Mouse (Mus musculus) cerebellum, adult 11-12 months (tissue): ENCODE results near the gene Mipep.

Experiments
- DNase-seq: peaks from one replicate; pipeline ENCODE4 v3.0.0; 2022

Mipep gene

DNA sequence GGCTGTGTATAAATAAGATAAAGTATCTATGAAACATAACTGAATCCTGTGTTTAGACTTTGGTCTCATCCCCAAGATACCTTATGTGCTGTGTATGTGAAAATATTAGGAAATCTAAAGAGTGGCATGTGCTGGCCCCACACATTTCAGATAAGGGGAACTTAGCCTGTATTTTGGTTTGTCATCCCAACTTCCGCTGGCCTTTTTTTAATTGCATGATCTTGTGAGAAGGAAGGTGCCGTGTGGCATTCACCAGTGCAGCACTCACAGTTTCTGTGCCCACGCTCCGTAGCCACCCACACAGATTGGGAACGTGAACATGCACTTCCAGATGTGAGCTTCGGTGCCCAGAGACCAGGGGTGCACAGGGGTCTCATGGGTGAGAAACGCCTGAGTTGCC, 26.7 kb upstream of the Mipep start:
- no peak for DNase-seq

GRCm38 (mm10) chr14:60759097-60759496, 25.3 kb upstream of the Mipep start:
- DNase-seq, result no peak

GRCm38 (mm10) chr14:60761801-60762200, 22.6 kb upstream of the Mipep start:
- no peak for DNase-seq

GRCm38 (mm10) chr14:60762754-60763153, 21.6 kb upstream of the Mipep start:
- no peak for DNase-seq

- no peak for DNase-seq
These were observed 20.6 kb upstream of the Mipep start for GRCm38 (mm10) chr14:60763746-60764145.

GRCm38 (mm10) chr14:60764526-60764925, 19.8 kb upstream of the Mipep start:
- no peak for DNase-seq

GRCm38 (mm10) chr14:60765025-60765424, 19.3 kb upstream of the Mipep start:
- no peak for DNase-seq

DNA sequence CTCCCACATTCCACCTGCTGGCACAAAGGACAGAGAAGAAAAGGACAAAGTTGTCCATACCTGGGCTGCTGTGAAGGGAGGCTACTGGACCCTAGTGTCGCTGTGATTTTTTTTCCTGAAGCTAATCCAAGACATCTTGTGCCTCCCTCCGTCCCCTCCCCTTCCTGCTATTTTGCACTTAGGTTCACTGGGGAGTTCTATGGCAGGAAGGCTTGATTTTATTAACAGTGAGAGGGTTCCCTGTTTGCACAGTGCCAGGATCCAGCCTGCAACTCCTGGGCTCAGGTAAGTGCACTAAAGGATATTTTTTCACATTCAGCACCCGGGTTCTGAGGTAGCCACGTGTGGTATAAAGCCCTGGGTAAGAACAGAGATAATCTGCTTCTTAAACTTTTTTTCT, 16.5 kb upstream of the Mipep start, which contains the start of gene C1qtnf9:
Gene C1qtnf9 (plus strand): TSS at position 251 of the 400 bp plus-strand sequence.
- no peak for DNase-seq

DNA sequence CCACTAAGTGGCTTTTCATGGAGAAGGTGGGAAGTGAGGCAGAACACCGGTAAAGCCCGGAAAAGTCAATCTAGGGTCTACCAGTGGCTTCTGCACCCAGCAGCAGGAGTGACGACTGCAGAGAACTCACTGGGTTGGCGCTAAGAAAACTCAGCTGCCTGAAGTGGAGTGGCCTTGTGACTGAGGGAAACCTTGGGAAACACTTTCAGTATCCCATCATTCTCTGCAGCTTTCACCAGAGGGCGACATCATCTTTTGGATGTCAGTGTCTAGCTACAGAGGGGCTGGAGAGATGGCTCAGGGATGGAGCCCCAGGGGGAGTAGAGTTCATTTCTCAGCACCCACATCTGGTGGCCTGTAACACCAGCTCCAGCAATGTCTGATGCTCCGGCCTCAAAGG, 15.0 kb upstream of the Mipep start:
- DNase-seq, result no peak

GRCm38 (mm10) chr14:60770594-60770993, 13.8 kb upstream of the Mipep start:
- no peak for DNase-seq

- peak; percentile 73 for DNase-seq
These were observed 13.3 kb upstream of the Mipep start for GRCm38 (mm10) chr14:60771057-60771456.

DNA sequence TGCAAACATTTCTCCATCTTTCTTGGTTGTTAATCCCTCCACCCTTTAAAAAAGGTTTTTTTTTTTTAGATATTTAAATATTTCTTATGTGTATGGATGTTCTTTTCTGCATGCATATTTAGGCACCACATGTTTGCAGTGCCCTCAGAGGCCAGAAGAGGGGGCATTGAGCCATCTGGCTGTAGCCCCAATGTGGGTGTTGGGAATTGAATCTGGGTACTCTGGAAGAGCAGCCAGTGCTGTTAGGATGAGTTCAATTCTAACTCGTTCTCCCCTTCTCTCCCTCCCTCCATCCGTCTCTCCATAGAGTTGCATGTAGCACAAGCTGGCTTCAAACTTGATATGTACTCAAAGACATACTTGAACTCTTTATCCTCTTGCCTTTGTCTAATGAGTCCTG, 10.9 kb upstream of the Mipep start:
- DNase-seq, result no peak

- no peak for DNase-seq
These were observed 7.9 kb upstream of the Mipep start for GRCm38 (mm10) chr14:60776521-60776920.

DNA sequence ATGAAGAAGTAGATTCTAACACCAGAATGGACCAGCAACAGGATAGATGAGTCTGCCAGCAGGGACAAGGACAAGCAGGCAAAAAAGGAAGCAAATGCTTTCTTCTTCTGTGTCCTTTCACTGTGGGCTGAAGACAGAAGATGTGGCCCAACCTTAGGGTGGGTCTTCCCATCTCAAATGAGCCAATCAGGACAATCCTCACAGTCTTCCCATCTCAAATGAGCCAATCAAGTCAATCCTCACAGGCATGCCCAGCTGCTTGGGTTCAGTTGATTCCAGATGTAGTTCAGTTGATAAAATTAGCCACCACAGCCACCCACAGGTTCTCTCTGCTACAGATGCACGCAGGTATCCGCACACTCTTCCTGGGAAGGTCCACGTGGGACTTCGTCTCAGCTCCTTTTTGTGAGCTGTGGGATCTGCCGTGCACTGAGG, 6.9 kb upstream of the Mipep start:
- DNase-seq, result no peak

DNA sequence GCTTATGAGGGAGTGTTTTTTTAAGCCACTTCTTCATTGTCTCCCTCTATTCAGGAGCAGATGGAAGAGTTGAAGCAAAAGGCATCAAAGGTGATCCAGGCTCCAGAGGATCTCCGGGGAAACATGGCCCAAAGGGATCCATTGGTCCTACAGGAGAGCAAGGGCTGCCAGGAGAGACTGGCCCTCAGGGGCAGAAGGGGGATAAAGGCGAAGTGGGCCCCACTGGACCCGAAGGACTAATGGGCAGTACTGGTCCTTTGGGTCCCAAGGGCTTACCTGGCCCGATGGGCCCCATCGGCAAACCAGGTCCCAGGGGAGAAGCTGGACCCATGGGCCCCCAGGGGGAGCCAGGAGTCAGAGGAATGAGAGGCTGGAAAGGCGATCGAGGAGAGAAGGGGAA, 5.2 kb upstream of the Mipep start:
- DNase-seq, result no peak

DNA sequence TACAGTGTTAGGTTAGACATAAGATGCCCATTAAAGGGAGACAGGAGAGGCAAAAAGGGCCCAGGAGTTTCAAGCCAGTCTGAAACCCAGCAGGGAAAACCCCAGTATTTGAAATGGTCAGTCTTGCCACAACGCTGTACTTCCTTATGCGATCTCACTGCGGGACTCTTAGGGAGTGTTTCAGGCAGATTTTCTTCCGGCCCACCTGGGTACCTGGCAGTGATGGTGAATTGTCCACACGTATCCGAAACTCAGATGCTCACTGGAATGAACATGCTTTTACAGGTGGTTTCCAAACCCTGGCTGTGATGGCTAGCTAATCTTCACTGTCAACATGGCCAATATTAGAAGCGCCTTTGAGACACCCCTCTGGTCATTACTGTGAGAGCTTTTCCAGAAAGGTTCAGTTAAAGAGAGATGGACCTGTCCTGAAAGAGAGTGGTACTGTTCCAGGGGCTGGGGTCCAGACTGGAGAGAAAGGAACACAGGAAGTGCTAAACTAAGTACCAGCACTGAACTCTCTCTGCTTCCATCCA, 2.2 kb upstream of the Mipep start:
- no peak for DNase-seq

DNA sequence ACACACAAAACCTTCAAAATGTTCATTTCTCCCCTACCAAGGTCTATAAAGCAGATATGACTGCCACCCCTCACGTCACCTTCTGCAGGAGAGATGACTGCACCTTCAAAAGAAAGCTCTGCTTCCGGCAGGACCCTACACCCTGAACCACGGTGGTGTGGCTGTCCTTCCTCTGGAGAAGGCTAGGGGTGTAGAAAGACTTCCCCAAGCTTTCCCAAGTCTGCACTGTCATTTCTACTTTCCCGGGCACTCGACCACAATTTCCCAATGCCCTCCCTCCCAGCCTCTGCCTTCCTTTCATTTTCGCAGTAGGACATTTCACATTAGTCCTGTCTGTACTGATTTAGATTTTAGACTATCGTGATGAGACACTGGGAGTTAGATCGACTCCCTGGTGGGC, 1.2 kb upstream of the Mipep start:
- no peak for DNase-seq

GRCm38 (mm10) chr14:60790103-60790502, 5.7 kb downstream of the Mipep start:
- DNase-seq, result peak; percentile 36

DNA sequence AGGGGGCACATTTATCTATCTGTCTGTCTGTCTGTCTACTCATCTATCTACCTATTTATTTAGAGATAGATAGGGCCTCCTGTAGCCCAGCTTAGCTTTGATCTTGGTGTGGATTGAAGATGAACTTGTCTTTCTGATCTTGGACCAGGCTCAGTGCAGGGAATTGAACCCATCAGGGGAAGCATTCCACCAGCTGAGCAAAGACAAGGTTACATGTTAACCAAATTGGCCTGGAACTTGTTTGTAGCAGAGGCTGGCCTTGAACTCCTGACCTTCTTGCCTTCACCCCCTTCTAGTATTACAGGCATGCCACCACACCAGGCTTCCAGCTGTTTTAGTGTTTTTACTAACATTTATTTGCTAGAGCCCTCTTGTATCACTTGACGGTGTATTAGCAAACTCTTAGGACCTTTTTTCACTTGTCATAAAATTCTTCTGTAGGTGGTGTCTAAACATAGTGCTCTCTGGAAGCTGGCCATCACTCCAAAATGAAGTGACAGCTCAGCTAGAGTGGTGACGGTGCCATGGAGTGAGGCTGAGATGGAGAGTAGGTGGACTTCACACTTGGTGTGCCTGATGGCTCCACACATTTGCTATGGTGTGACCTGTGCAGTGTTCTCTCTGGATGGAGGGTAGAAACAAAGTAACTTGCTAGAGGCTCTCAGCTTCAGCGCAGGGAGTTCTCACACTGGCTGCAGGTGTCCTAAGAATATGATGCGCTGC, 12.4 kb downstream of the Mipep start:
- no peak for DNase-seq

DNA sequence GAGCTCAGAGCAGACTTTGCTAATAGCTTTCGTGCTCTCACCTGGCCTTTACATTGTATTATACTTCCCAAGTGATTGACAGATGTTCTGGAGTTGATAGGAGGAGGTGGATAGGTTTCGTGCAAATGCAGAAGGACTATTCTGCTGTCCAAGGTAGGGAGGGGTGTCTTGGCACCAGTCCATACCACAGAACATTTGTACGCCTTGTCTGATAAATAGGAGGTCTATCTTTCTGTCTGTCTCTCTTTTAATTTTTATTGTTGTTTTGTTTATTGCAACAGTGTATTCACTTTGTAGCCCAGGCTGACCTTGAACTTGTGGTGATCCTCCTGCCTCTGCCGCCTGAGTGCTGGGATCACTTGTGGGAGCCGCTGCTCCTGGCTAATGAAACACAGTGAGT, 13.2 kb downstream of the Mipep start:
- no peak for DNase-seq

DNA sequence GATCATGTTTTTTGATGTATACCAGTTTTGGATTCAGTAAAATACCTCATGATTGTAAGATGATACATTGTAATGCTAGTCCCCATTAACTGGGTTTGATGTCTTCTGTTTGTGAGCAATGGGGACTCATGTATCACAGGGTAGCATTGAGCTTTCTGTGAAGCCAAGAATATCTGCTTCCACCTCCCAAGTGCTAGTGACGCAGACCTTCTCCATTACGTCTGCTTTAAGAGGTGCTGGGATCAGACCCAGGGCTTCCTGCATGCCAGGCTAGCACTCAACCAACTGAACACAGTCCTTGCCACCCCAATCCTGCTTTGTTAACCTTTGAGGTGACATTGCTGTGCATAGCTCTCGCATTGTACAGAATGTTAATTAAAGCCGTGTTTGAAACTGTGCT, 14.3 kb downstream of the Mipep start:
- no peak for DNase-seq

- no peak for DNase-seq
These were observed 15.7 kb downstream of the Mipep start for GRCm38 (mm10) chr14:60799762-60800728.

GRCm38 (mm10) chr14:60802026-60802425, 17.7 kb downstream of the Mipep start:
- DNase-seq, result no peak

DNA sequence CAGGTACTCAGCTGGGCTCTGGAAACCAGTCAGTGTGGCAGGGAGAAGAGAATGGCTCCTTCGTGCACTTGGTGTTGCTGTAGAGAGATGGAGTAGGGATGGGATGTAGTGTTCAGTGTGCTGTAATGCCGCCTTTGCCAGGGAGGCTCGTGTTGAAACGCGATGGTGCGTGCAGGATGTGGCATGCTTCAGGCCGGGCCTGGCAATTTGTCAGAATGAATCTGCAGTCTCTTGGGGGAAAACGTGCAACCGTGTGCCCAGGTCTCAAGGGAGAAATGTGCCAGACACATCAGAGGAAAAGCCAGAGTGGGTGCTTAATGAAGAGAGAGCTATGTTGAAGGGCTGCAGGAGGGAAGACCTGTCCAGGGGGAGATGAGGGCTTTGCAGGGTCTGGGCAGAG, 20.6 kb downstream of the Mipep start:
- DNase-seq, result no peak
